In the genomic region with DNA sequence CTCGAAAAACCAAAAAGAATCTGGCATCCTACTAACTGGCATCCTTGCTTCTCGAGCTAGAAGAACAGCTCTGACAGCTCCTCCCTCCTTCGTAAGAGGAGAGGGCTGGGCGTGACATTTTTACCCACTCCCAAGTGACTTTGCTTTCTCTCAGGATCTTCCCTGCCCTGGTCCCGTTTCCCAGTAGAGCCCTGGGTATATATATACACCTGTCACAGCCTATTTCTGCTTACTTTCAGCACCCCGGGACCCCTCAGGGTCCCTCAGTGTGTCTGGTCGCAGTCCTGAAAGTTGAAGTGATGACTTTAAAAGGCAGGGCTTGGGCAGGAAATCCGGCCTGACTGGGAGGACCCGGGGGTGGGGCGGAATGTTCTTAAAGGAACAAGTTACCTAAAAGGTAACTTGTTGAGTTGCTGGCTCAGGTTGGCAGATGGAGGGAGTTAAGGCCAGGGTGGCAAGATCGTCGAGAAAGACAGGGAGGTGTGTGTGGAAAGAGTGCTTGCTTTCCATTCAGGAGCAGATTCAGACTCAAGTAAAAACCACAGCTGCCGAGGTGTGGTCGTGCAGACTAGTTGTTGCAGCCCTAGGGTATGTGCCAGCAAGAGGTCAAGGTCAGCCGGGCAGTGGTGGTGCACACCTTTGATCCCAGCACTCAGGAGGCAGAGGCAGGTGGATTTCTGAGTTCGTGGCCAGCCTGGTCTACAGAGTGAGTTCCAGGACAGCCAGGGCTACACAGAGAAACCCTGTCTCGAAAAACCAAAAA, we compare ENCODE assay signal across 8 mouse cellular contexts. TPM values are rescaled to one million over a fixed set of nuclear protein-coding genes. Genes with fewer than 3 reads are reported as not detected.
DNase-seq lines count a peak whose midpoint lies in the region; ATAC-seq lines count a peak whose summit lies in the region.

A gene (minus strand): TSS at position 312 of the 763 bp plus-strand sequence.

- peak; percentile 85 for DNase-seq in Muller cell, postnatal 12 days (ENCODE audit: inconsistent ontology term)
- peak; percentile 69 for DNase-seq in cerebellum, adult 9-11 months
- peak; percentile 62 for DNase-seq in hindbrain, embryonic 11.5 days (ENCODE audit: low spot score)
- DNase-seq in layer of hippocampus, postnatal 36 days, result peak; percentile 69 to 72
- peak; percentile 82 for DNase-seq in right cerebral cortex, adult 18-20 months
- peak; percentile 88 for DNase-seq in urinary bladder, postnatal 14 days (ENCODE audit: low spot score)

- peak within 1 kb of the TSS; percentile 21; the same call in 1 of the 2 replicates for H3K9ac ChIP-seq in hindbrain, embryonic 11.5 days (ENCODE audit: low read depth, low read length)

- no peak within 1 kb of the TSS for H3K27ac ChIP-seq in hindbrain, embryonic 11.5 days (ENCODE audit: low read depth, low read length)
- peak within 1 kb of the TSS; percentile 88 for H3K27ac ChIP-seq in macrophage

- no peaks in the 10 kb centered on the region for H3K27me3 ChIP-seq in hindbrain, embryonic 11.5 days (ENCODE audit: control insufficient read depth, insufficient read depth, low read length)

- H3K4me2 ChIP-seq in hindbrain, embryonic 11.5 days (replicated peaks; ENCODE audit: low read depth, low read length), result peak within 1 kb of the TSS; percentile 31

- no peaks in the 10 kb centered on the region for H3K9me3 ChIP-seq in hindbrain, embryonic 11.5 days (ENCODE audit: control insufficient read depth, low read length)

- no peaks in the 10 kb centered on the region for H3K4me1 ChIP-seq in hindbrain, embryonic 11.5 days (replicated peaks; ENCODE audit: control insufficient read depth, insufficient read depth, low read length)

- H3K79me2 ChIP-seq in macrophage (ENCODE audit: inconsistent target), result no peaks in the 10 kb centered on the region

- WGBS in hindbrain, embryonic 11.5 days, result 24% methylated on average over 17 of the region's 17 CpGs
- 3% methylated on average over 15 of the region's 17 CpGs for WGBS in macrophage (ENCODE audit: missing documents)

- H3K36me3 ChIP-seq in hindbrain, embryonic 11.5 days (ENCODE audit: control insufficient read depth, insufficient read depth, low read length), result no peaks in the 10 kb centered on the region
- H3K36me3 ChIP-seq in macrophage (ENCODE audit: inconsistent target), result no peaks in the 10 kb centered on the region

- H3K4me3 ChIP-seq in hindbrain, embryonic 11.5 days (ENCODE audit: low read depth, low read length), result peak within 1 kb of the TSS; percentile 34
- peak within 1 kb of the TSS; percentile 77 for H3K4me3 ChIP-seq in macrophage (ENCODE audit: inconsistent target)

- peak; percentile 95 for ATAC-seq in frontal cortex, adult (ENCODE audit: low TSS enrichment)
- no peak for ATAC-seq in hindbrain, embryonic 11.5 days (ENCODE audit: low FRiP score)

RNA-seq across cellular contexts. Expression of the gene that starts here (rescaled TPM):
- 1.1 and 2.1 TPM in 2 replicates for polyA plus RNA-seq in hindbrain, embryonic 11.5 days (2014; fragmentation: Nextera tagmentation; extraction: Ambion mirVana)
- total RNA-seq in layer of hippocampus, postnatal 36 days (2021), result 1 to 10 TPM; 6.2 to 9.9 TPM
- 10 to 100 TPM in 11 of 26 experiments, 1 to 10 TPM in 15; 3.3 to 17.7 (median 9.5) TPM for total RNA-seq in macrophage (2018; cell fraction: chromatin; rRNA removed)
- total RNA-seq in macrophage (2018; cell fraction: cytosol; rRNA removed), result 10 to 100 TPM in 23 of 26 experiments, 1 to 10 TPM in 3; 8.5 to 21.4 (median 15.2) TPM
- total RNA-seq in macrophage (2018; cell fraction: nucleus; rRNA removed), result 10 to 100 TPM in 25 of 26 experiments, 1 to 10 TPM in 1; 9.6 to 23.7 (median 13.5) TPM
- 11.6 to 15.9 TPM (median 14.3 TPM) in 3 replicates for polyA plus RNA-seq in macrophage (2018)
